Mouse (Mus musculus) bone marrow, adult 2 months (tissue): ENCODE results near the gene Myef2. TPM values are rescaled to one million over a fixed set of nuclear protein-coding genes. Genes with fewer than 3 reads are reported as not detected.
"Not testable (repeated sequence)": the region's sequence is repeated elsewhere in the genome, so short reads cannot be mapped to it uniquely, and the experiment has no call there.

Experiments
- H3K27ac ChIP-seq: fragments of 200-500 bp; 2 replicates; pipeline ENCODE4 v1.5.1; 2012; ENCODE audit warnings: low read depth, mild to moderate bottlenecking, control low read depth, inconsistent platforms, low read length; ENCODE audit not compliant: control insufficient read depth, poor library complexity, insufficient read depth
- H3K4me1 ChIP-seq: fragments of 200-500 bp; 2 replicates; pipeline ENCODE4 v1.6.1; 2011; ENCODE audit warnings: low read length; ENCODE audit not compliant: control insufficient read depth, insufficient read depth
- H3K4me3 ChIP-seq: fragments of 200-500 bp; replicated peaks from 2 replicates; pipeline ENCODE3; 2011; ENCODE audit warnings: mild to moderate bottlenecking, low read depth, low read length, control low read depth; ENCODE audit not compliant: control insufficient read depth
- CTCF ChIP-seq: fragments of 200-500 bp; IDR thresholded peaks from 2 replicates; pipeline ENCODE4 v1.5.1; 2011; ENCODE audit warnings: low read length, control low read depth; ENCODE audit not compliant: control insufficient read depth, insufficient read depth
- POLR2A ChIP-seq: fragments of 200-500 bp; IDR thresholded peaks from 2 replicates; pipeline ENCODE4 v1.6.1; 2011; ENCODE audit warnings: low read depth, mild to moderate bottlenecking, control low read depth, low read length, borderline replicate concordance; ENCODE audit not compliant: control insufficient read depth
- WGBS: fragments of 180-500 bp; shearing (Covaris S2); methylation state at CpG from one replicate; pipeline ENCODE4 v1.1.7; 2018; 5-methylcytosine and 5-hydroxymethylcytosine counted together
- polyA plus RNA-seq: library from polyadenylated mRNA; stranded (reverse); fragments of >200 nt; gene quantifications from 2 replicates; pipeline ENCODE4 v1.2.4, GENCODE M21; 2011; ENCODE audit warnings: low replicate concordance; ENCODE audit not compliant: missing spikeins, insufficient read depth, insufficient read length

Gene Myef2
- polyA plus RNA-seq, 1 experiment: 39.8 TPM

- WGBS: 63% methylated on average over 3 of the region's 3 CpGs
- no peak for TF ChIP-seq CTCF
- no peak for TF ChIP-seq POLR2A
- no peak overlapping the region for H3K27ac ChIP-seq
- H3K4me3 ChIP-seq: no peak overlapping the region
- H3K4me1 ChIP-seq: no peaks in the 10 kb centered on the region
These were observed 3.3 kb upstream of the Myef2 start for GRCm38 (mm10) chr2:125126792-125127191.

- H3K4me3 ChIP-seq: no peak overlapping the region
- no peak for TF ChIP-seq CTCF
- no peak for TF ChIP-seq POLR2A
- 28% methylated on average over 4 of the region's 4 CpGs for WGBS
These were observed 2.4 kb upstream of the Myef2 start for GRCm38 (mm10) chr2:125125824-125126223.

GRCm38 (mm10) chr2:125122624-125123476 lies 611 bp downstream of the Myef2 start:
- Histone ChIP-seq H3K27ac (peak overlapping the region; percentile 36; the same call in 1 of the 2 replicates), H3K4me3 (peak overlapping the region; percentile 86), H3K4me1 (no peaks in the 10 kb centered on the region; the same call in 1 of the 2 replicates)
- WGBS: 4% methylated on average over 53 of the region's 59 CpGs
- TF ChIP-seq POLR2A: no peak
- no peak for TF ChIP-seq CTCF

More at GRCm38 (mm10) chr2:125125824-125126223, 2.4 kb upstream of the Myef2 start:
- no peak overlapping the region for H3K27ac ChIP-seq
- no peaks in the 10 kb centered on the region; the same call in 1 of the 2 replicates for H3K4me1 ChIP-seq

- Histone ChIP-seq H3K4me1 (no peaks in the 10 kb centered on the region; the same call in 1 of the 2 replicates), H3K4me3 (peak overlapping the region; percentile 86), H3K27ac (no peak overlapping the region)
- WGBS: 34% methylated on average over 4 of the region's 4 CpGs
- TF ChIP-seq CTCF (no peak), POLR2A (no peak)
These were observed 1.2 kb downstream of the Myef2 start for GRCm38 (mm10) chr2:125122288-125122623.

GRCm38 (mm10) chr2:125119381-125120110 lies 3.9 kb downstream of the Myef2 start:
- H3K27ac ChIP-seq: no peak overlapping the region
- 81% methylated on average over 6 of the region's 6 CpGs for WGBS
- no peak overlapping the region for H3K4me3 ChIP-seq
- TF ChIP-seq POLR2A: no peak
- no peak for TF ChIP-seq CTCF
- no peaks in the 10 kb centered on the region; the same call in 1 of the 2 replicates for H3K4me1 ChIP-seq

GRCm38 (mm10) chr2:125106536-125106935 lies 16.9 kb downstream of the Myef2 start:
- WGBS: 96% methylated on average over 4 of the region's 4 CpGs
- H3K27ac ChIP-seq, H3K4me3 ChIP-seq: not testable (repeated sequence)

GRCm38 (mm10) chr2:125104491-125104890 lies 19.0 kb downstream of the Myef2 start:
- H3K4me1 ChIP-seq, H3K27ac ChIP-seq, H3K4me3 ChIP-seq: not testable (repeated sequence)
- WGBS: 96% methylated on average over 13 of the region's 13 CpGs

More at GRCm38 (mm10) chr2:125106536-125106935, 16.9 kb downstream of the Myef2 start:
- H3K4me1 ChIP-seq: not testable (repeated sequence)

GRCm38 (mm10) chr2:125092123-125092522 lies 31.3 kb downstream of the Myef2 start:
- H3K27ac ChIP-seq, H3K4me3 ChIP-seq, H3K4me1 ChIP-seq: not testable (repeated sequence)
- 81% methylated on average over 3 of the region's 3 CpGs for WGBS

- H3K4me1 ChIP-seq: no peaks in the 10 kb centered on the region; the same call in 1 of the 2 replicates
- no peak overlapping the region for H3K4me3 ChIP-seq
- no peak overlapping the region for H3K27ac ChIP-seq
- no peak for TF ChIP-seq POLR2A
- 96% methylated on average over 7 of the region's 7 CpGs for WGBS
These were observed 34.7 kb downstream of the Myef2 start for GRCm38 (mm10) chr2:125088757-125089156.
